Mouse (Mus musculus) hindbrain, postnatal 0 days (tissue): Measurements from ENCODE around the gene Atf1. TPM values are rescaled to one million over a fixed set of nuclear protein-coding genes. Genes with fewer than 3 reads are reported as not detected.

Experiments used
- ATAC-seq: fragments of 200-750 bp; cut with Nextera tagmentation; 2 replicates; pipeline ENCODE4 v1.8.0; 2017; ENCODE audit warnings: mild to moderate bottlenecking, moderate TSS enrichment, moderate library complexity
- DNase-seq: peaks from one replicate; pipeline ENCODE4 v3.0.0-alpha.2; 2015; ENCODE audit warnings: low spot score
- H3K27ac ChIP-seq: fragments of 300-500 bp; sonication (generic); 2 replicates; pipeline ENCODE4 v1.5.1; 2014; ENCODE audit warnings: mild to moderate bottlenecking
- H3K27me3 ChIP-seq: fragments of 300-500 bp; sonication (generic); 2 replicates; pipeline ENCODE4 v1.6.1; 2014; ENCODE audit warnings: low read length, mixed read lengths; ENCODE audit not compliant: insufficient read depth
- H3K36me3 ChIP-seq: fragments of 300-500 bp; sonication (generic); 2 replicates; pipeline ENCODE4 v1.6.1; 2014; ENCODE audit warnings: low read length, mixed read lengths; ENCODE audit not compliant: insufficient read depth
- H3K4me1 ChIP-seq: fragments of 300-500 bp; sonication (generic); 2 replicates; pipeline ENCODE4 v1.6.1; 2014; ENCODE audit warnings: antibody characterized with exemption, low read length, mixed read lengths; ENCODE audit not compliant: insufficient read depth
- H3K4me2 ChIP-seq: fragments of 300-500 bp; sonication (generic); 2 replicates; pipeline ENCODE4 v1.6.1; 2014; ENCODE audit warnings: low read depth, mild to moderate bottlenecking, low read length, moderate library complexity, mixed read lengths
- H3K4me3 ChIP-seq: fragments of 300-500 bp; sonication (generic); 2 replicates; pipeline ENCODE4 v1.5.1; 2014; ENCODE audit warnings: low read length
- H3K9ac ChIP-seq: fragments of 300-500 bp; sonication (generic); replicated peaks from 2 replicates; pipeline ENCODE4 v1.6.1; 2014; ENCODE audit warnings: mild to moderate bottlenecking, low read length, moderate library complexity, mixed read lengths
- H3K9me3 ChIP-seq: fragments of 300-500 bp; sonication (generic); 2 replicates; pipeline ENCODE4 v1.6.1; 2016; ENCODE audit warnings: low read length, mixed read lengths
- CTCF ChIP-seq: IDR thresholded peaks from 2 replicates; pipeline ENCODE4 v1.5.1; 2016; ENCODE audit warnings: antibody characterized with exemption, control low read depth, low read depth
- WGBS: fragments of 180-500 bp; shearing (Covaris S2); extraction: QIAGEN DNeasy Blood & Tissue Kit; methylation state at CpG from one replicate; pipeline ENCODE4 v1.1.7; 2014; 5-methylcytosine and 5-hydroxymethylcytosine counted together
- polyA plus RNA-seq: library from polyadenylated mRNA; unstranded; fragments of >200 nt; fragmentation: Nextera tagmentation; extraction: Ambion mirVana; gene quantifications from 2 replicates; pipeline ENCODE4 v1.2.1, GENCODE M21; 2015
- total RNA-seq: library from RNA; depleted of rRNA; stranded (reverse); fragments of >200 nt; gene quantifications from 2 replicates; pipeline ENCODE4 v1.2.3, GENCODE M21; 2014

Gene Atf1
- total and polyA plus RNA-seq, 2 experiments from 2014 or later, result 5.9 to 11.7 TPM

- H3K36me3 ChIP-seq, result no peaks in the 10 kb centered on the region
- 53% methylated on average over 5 of the region's 5 CpGs for WGBS
Observed at GRCm38 (mm10) chr15:100290858-100291257, 63.2 kb downstream of the Atf1 start.

GRCm38 (mm10) chr15:100292326-100292725, 64.7 kb downstream of the Atf1 start:
- TF ChIP-seq CTCF, result no peak
- Histone ChIP-seq H3K4me2 (no peak overlapping the region), H3K36me3 (no peaks in the 10 kb centered on the region), H3K27me3 (no peaks in the 10 kb centered on the region), H3K4me3 (no peak overlapping the region), H3K4me1 (no peaks in the 10 kb centered on the region), H3K9me3 (no peaks in the 10 kb centered on the region), H3K9ac (no peak overlapping the region), H3K27ac (no peak overlapping the region)
- ATAC-seq, result no peak
- 63% methylated on average over 7 of the region's 7 CpGs for WGBS
- no peak for DNase-seq

More at GRCm38 (mm10) chr15:100290858-100291257, 63.2 kb downstream of the Atf1 start:
- no peaks in the 10 kb centered on the region for H3K4me1 ChIP-seq
- H3K9ac ChIP-seq, result no peak overlapping the region
- no peaks in the 10 kb centered on the region for H3K27me3 ChIP-seq
- no peak for DNase-seq
- H3K4me3 ChIP-seq, result no peak overlapping the region
- no peak overlapping the region for H3K27ac ChIP-seq
- ATAC-seq, result no peak
- H3K4me2 ChIP-seq, result no peak overlapping the region
- no peaks in the 10 kb centered on the region for H3K9me3 ChIP-seq
- no peak for TF ChIP-seq CTCF

- no peak for DNase-seq
- 90% methylated on average over 5 of the region's 5 CpGs for WGBS
Observed at GRCm38 (mm10) chr15:100297856-100298255, 70.2 kb downstream of the Atf1 start.

GRCm38 (mm10) chr15:100300499-100300898, 72.9 kb downstream of the Atf1 start:
- Histone ChIP-seq H3K27ac (no peak overlapping the region), H3K36me3 (no peaks in the 10 kb centered on the region)
- WGBS, result 78% methylated on average over 6 of the region's 6 CpGs

More at GRCm38 (mm10) chr15:100297856-100298255, 70.2 kb downstream of the Atf1 start:
- H3K4me2 ChIP-seq, result no peak overlapping the region
- H3K27me3 ChIP-seq, result no peaks in the 10 kb centered on the region
- no peak for TF ChIP-seq CTCF
- no peaks in the 10 kb centered on the region for H3K9me3 ChIP-seq
- no peak overlapping the region for H3K27ac ChIP-seq
- H3K4me1 ChIP-seq, result no peaks in the 10 kb centered on the region
- ATAC-seq, result no peak
- no peak overlapping the region for H3K9ac ChIP-seq
- no peak overlapping the region for H3K4me3 ChIP-seq
- H3K36me3 ChIP-seq, result no peaks in the 10 kb centered on the region

GRCm38 (mm10) chr15:100301556-100301955, 73.9 kb downstream of the Atf1 start:
- H3K9me3 ChIP-seq, result no peaks in the 10 kb centered on the region
- no peaks in the 10 kb centered on the region for H3K36me3 ChIP-seq
- no peaks in the 10 kb centered on the region for H3K4me1 ChIP-seq
- WGBS, result 52% methylated on average over 15 of the region's 15 CpGs
- H3K4me2 ChIP-seq, result no peak overlapping the region
- no peak overlapping the region for H3K4me3 ChIP-seq
- H3K27ac ChIP-seq, result no peak overlapping the region
- DNase-seq (no peak), ATAC-seq (no peak)
- H3K27me3 ChIP-seq, result no peaks in the 10 kb centered on the region
- no peak for TF ChIP-seq CTCF
- no peak overlapping the region for H3K9ac ChIP-seq

More at GRCm38 (mm10) chr15:100300499-100300898, 72.9 kb downstream of the Atf1 start:
- no peak overlapping the region for H3K4me2 ChIP-seq
- no peak for DNase-seq
- no peaks in the 10 kb centered on the region for H3K4me1 ChIP-seq
- H3K27me3 ChIP-seq, result no peaks in the 10 kb centered on the region
- ATAC-seq, result no peak
- no peak overlapping the region for H3K9ac ChIP-seq
- H3K4me3 ChIP-seq, result no peak overlapping the region
- no peaks in the 10 kb centered on the region for H3K9me3 ChIP-seq
- no peak for TF ChIP-seq CTCF

- ATAC-seq (no peak), DNase-seq (no peak)
- Histone ChIP-seq H3K4me3 (peak overlapping the region; percentile 44), H3K9ac (peak overlapping the region; percentile 58; the same call in 1 of the 2 replicates), H3K27me3 (no peaks in the 10 kb centered on the region), H3K9me3 (no peaks in the 10 kb centered on the region), H3K4me1 (no peaks in the 10 kb centered on the region), H3K36me3 (no peaks in the 10 kb centered on the region), H3K27ac (peak overlapping the region; percentile 83), H3K4me2 (peak overlapping the region; percentile 79)
- no peak for TF ChIP-seq CTCF
- 48% methylated on average over 8 of the region's 8 CpGs for WGBS
Observed at GRCm38 (mm10) chr15:100303428-100304018, 75.9 kb downstream of the Atf1 start.
